Mouse (Mus musculus) liver, adult 2 months (tissue): Measurements from ENCODE around the gene Tlr9.

ENCODE experiments used
- CTCF ChIP-seq: fragments of 200-500 bp; IDR thresholded peaks from 2 replicates; pipeline ENCODE4 v1.5.1; 2011; ENCODE audit warnings: low read depth, low read length, control low read depth
- POLR2A ChIP-seq: fragments of 200-500 bp; IDR thresholded peaks from 2 replicates; pipeline ENCODE4 v1.6.1; 2011; ENCODE audit warnings: low read length, control low read depth; ENCODE audit not compliant: insufficient read depth; ENCODE audit errors: extremely low read depth

DNA sequence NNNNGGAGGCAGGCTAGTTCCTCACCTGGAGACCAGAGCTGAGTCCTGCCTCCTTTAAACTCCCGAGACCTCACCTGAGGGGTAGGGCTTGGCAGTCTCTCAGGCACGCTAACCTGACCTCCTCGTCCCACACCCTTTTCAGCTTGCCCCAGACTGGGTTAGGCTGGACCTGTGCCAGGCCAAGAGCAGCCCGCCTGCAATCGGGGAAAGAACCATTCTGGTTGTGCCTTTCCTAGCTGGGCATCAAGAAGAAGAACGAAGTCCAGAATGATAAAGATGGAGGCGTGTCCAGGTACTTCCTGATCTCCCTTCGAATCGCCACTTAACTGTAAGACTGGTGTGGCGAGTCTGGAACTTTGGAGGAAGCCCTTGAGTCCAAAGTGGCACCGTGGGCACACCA is 27.2 kb downstream of the Tlr9 start:
- no peak for TF ChIP-seq CTCF
- no peak for TF ChIP-seq POLR2A
